Mouse (Mus musculus): ENCODE measurements at regions not wholly inside any gene's neighbourhood (a gene's known extent, or its start where the extent isn't known, plus 50 kb on each side); places are given as distances from the start of the nearest gene placed in this dataset.

DNA sequence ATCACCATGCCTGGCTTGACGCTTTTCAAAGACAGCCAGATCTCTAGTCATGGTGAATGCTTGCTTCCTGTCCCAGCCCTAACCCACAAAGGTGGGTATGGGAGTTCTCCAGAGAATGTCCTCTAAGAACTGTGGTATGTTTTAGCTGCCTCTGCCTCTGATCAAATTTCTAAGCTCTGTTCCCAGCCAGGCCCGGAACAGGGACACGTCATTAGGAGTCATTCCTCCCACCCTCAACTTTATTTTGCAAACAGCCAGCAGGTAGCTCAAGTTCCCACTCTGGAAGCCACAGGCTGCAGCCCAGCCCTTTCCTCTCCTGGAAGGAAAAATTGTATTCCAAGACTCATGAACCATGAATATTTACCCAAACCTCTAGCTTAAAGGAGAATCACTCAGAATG, 117.2 kb downstream of the Zfp36l2 start:
- DNase-seq, result no peak

DNA sequence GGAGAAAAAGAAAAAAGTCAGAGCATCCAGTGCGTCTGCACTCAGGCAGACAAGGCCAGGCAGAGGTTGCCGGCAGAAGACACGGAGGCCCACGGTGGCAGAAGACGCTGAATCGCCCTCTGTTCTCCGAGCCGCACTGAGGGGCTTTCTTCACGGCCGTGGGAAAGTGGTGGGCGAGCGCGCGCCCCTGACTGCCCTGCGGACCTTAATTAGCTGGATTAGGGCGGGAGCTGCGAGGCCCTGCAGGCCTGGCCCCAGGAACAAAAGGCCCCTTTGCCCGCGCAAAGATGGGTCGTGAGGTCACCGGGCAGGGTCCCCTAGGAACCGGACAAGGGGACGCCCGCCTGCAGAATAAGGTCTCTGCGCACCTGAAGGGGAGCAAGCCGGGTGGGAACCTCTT, 120.6 kb downstream of the Zfp36l2 start:
- DNase-seq, result no peak

DNA sequence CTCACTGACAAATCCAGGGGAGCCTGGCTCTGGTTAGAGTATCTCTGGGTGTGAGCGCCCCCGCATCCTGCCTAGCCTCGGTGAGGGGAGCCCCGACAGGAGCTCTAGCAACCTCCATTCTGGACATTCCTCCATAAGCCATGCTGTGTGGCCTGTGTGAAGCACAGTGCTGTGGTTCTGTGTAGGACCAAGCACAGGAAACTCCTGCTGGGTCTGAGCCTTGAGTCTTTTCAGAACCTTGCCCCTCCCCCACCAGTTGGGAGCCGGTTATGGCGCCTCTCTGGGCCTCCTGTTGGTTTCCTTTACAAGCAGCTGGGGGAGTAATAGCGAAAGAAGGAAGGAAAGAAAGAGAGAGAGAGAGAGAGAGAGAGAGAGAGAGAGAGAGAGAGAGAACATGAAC, 124.0 kb downstream of the Zfp36l2 start:
- DNase-seq, result no peak

DNA sequence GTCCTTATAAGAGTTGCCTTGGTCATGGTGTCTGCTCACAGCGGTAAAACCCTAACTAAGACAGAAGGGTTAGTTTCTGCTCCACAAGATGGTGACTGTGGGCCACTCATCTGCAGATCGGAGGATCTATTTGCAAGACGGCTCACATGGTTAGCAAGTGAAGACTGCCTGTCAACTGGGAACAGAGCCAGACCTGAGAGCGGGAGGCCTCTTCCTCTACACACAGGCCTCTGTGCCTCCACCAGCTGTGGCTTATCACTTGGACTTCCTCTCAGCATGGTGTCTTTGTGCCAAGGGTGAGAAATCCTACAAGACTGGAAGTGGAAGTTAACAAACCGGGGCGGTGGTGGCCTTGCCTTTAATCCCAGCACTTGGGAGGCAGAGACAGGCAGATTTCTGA, 126.1 kb downstream of the Zfp36l2 start:
- peak; percentile 49 for DNase-seq

DNA sequence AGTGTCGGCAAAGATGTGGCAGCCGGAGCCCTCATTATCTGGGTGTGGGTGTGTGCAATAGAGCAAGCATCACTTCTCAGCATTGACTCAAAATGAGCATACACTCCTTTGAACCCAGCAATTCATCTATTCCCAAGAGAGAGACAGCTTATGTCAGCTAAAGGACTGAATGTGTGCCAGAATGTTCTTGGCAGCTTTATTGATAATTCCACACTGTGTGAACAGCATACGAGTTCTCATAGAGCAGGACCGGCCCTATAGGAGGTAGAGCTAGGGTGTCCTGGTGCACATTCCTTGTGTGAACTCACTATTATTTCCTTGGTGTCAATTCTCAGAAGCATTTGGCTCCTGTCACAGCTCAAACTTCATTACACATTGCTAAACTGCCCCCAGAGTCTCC, 131.3 kb downstream of the Zfp36l2 start:
- no peak for DNase-seq

DNA sequence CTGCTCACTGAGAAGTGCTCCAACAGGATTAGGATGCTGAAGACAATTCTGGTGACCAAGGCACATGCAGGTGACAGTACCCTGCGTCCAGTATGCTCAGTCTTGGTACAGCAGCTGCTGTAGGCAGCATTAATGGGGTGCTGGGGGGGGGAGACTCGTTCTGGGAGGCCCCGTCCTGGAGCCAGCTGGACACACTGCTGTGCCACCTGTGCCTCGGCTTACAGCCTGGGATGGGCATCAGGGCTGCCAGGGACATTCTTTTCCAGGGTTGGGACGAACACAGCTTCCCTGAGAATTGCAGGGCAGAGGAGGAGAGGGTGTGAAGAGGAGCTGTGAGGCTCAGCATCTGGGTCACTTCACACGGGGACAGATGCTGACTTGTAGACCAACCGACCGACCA, 135.3 kb downstream of the Zfp36l2 start:
- no peak for DNase-seq

DNA sequence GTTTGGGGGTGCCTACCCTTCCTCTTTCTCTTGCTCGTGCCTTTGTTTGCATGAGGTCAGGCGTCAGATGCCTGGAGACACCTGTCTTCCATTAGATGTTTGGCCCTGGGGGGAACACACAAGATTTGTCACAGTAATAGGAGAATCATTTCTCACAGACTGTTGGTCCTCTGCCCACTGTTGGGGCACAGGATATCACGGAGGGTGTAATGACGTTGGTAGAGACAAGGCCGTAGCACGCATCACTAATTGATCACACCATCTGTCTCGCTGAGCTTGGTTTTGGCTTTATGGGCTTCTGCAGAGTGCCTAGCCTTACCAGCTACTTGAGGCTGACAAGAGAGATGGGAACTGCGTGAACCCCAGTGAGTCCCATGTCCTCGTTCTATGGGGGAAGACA, 136.5 kb downstream of the Zfp36l2 start:
- no peak for DNase-seq

DNA sequence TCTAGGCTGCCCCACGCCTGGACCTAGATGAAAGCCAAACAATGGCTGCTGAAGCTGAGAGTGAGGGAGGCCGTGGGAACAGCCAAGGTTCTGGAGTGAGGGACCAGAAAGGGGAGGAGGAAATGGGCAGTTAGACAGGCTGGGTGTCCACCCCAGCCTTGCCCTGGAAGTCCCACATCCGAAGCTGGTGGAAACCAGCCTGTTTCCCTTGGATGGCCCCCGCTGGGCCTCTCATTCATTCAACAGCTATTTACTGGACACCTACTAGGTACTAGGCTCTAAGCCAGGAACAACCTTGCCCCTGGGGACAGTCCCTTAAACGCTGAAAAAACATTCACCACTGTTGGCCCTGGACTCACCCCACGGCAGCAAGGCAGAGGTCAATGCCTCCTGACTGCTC, 139.2 kb downstream of the Zfp36l2 start:
- no peak for DNase-seq

DNA sequence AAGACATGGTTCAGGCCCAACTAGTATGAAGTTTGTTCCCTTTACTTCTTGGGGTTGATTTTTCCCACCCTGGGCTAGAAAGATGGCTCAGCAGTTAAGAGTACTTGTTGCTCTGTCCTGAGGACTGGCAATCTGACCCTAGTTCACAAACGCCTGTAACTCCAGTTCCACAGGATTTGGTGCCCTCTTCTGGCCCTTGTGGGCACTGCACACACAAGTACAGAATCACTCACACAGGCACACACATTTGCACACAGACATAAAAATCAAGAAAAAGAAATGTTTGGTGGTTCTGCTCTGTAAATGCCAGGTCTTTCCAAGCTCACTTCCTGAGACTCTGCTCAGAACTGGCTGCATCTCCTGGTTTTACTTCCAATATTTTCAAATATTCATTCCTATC, 140.2 kb downstream of the Zfp36l2 start:
- no peak for DNase-seq

DNA sequence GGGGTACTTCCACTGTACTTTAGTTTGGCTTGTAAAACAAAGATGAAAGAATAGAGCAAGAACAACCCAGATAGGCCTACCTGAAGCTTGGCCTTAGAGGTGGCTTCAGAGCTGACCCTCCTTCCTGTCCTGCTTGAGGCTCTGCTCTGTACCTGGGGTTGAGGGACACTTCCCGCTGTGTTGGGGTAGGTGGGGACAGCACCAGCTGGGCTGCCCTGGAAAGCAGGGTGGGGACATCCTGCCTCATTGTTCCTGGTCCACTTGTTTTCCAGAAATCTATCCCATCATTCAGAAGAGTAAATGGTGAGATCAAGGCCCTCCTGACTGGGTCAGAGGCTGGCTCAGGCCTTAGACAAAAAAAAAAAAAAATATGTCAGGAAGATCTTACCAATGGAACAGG, 141.9 kb downstream of the Zfp36l2 start:
- no peak for DNase-seq

DNA sequence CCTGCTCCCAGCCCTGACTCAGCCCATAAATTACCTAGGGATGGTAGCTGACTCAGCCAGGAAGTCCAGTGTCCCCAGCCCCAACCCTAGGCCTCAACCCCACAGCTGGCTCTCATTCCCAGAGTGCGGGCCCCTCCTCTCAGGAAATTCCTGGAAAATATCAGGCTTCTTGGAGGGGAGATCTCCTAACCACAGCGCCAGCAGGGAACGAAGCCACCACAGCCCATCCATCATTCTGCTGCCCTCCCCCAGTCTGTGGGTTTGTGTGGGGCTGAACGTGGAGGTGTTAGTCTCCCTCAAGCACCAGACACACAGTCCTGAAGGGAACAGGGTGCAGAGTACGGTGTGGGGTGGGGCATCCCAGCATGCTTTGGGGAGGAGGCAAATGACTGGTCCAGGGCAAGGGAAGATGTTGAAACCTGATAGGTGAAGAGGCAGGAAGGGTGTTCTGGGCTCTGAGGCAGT, 143.2 kb downstream of the Zfp36l2 start:
- DNase-seq, result peak; percentile 59

DNA sequence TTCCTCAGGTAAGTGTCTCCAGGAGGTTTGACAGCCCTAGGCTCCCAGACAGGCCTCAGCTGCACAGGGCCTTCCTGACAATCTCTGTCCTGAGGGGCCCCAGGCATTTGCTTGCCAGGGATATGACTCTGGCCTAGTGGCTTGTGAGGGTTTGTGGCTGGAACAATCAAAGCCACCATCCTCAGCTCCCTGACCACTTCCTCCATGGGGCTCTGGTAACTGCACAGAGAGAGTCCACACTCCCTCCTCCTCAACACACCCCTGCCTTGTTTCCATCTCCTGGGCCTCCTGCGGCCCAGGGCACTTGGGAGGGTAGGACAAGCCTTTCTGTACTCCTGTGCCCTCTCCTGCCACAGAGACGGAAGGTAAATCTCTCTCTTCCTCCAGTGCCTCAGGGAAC, 144.6 kb downstream of the Zfp36l2 start:
- no peak for DNase-seq

DNA sequence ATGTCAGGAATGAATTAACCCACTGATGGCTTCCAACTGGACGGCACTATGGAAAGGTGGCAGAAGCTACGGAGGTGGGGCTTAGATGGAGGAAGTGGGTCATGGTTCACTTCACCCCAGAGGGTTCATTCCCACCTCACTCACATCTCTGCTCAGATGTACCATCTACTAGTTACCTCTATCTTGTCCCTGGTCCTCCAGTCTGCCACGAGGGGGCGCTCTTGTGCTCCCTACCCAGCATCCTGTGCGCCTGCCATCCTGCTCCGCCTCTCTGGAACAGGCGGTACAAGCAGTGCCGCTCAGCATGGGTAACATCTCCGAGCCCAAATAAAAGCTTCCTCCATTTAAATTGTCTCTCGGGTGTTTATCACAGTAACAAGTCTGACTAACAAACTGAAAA, 148.3 kb downstream of the Zfp36l2 start:
- DNase-seq, result no peak

DNA sequence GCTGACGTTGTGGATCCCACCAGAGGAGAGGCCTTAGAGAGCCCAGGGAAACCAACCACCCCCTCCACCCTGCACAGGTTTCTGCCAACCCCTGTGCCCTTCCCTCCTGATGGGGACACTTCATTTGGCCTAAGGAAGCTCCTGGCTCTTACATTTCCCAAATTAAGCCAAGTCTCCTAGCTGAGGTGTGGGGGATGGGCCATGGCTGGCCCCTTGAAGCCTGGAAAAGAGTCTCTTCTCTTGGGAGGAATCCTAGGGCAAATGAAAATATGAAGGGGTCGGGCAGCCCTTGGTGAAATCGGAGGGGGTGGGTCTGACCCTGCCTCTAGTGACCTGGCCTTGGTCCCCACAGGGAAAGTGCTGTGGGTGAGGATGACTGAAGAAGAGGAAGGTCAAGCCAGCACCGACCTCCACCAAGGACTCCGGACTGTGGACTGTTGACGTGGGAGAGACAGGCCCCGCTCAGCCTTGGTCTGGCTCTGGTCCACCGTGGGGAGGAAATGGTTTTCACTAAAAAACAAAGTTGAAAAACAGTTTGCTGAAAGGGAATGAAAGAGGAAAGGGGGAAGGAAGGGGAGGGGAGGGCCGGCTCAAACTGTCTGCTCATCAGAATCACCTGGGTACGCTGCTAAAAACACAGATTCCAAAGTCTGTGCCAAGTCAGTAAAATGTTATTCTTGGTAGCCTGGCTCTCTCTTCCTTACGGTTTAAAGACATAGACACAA, 150.0 kb downstream of the Zfp36l2 start:
- DNase-seq, result peak; percentile 88

DNA sequence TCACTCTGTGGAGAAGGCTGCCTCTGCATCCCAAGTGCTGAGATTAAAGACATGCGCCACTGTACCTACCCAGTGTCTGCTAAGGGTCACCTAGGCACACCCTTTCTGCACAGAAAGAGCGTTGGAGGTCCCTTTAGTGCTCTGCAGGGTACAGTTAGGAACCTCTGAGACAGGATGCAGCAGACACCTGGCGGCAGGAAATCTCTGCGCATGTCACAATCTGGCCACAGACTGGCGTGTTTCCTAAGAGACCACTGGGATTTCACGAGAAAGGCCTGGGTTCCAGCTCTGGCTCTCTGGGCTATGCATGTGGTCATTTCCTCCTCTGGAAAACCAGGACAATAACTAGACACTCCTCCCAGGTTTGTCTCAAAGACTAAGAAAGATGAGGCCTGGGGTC, 151.7 kb downstream of the Zfp36l2 start:
- DNase-seq, result no peak

DNA sequence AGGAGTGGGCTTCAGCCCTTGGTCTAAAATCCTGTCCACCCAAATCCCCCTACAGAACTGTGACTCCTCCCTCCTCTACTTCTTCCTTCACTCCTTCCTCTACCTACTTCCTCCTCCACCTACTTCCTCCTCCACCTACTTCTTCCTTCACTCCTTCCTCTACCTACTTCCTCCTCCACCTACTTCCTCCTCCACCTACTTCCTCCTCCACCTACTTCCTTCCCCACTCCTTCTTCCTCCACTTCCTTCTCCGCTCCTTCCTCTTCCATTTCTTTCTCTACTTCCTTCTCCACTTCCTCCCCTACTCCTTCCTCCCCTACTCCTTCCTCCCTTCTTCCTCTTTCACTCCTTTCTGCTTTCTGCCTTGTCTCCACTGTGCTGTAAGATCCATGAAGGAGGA, 152.9 kb downstream of the Zfp36l2 start:
- no peak for DNase-seq

DNA sequence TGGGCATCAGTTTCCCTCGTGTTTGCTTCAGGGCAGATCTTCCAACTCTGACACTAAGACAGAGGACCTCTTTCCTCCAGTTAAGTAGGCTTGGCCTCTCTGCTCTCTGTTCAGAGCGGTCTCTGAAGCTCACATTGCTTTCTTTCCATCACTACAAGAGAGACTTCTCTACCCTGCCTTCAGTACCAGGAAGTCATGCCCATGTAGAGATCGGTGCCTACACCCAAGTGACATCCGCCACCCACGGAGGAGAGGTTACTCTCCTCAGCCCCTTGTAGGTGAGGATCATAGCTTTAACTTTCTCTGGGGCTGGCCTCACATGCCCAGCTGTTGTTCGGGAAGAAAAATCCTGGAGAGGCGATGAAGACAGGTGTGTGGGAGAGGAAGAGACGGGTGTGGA, 155.3 kb downstream of the Zfp36l2 start:
- no peak for DNase-seq

DNA sequence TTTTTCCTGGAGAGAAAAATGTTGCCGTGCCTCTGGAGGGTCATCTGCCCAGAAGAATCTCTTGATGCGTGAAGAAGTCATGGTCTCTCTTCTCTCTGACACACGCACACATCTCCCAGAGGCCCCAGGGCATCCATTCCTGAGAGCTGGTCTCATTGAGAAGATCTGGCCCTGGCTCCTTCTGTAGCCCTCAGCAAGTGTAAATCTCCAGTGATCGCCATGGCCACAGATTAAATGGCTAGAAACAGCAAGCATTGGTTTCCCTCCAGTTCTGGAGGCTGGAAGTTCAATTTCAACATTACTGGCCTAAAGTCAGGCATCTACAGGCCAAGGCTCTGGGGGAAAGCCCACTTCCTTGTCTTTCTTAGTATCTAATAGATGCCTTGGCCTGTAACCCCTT, 155.9 kb downstream of the Zfp36l2 start:
- no peak for DNase-seq

DNA sequence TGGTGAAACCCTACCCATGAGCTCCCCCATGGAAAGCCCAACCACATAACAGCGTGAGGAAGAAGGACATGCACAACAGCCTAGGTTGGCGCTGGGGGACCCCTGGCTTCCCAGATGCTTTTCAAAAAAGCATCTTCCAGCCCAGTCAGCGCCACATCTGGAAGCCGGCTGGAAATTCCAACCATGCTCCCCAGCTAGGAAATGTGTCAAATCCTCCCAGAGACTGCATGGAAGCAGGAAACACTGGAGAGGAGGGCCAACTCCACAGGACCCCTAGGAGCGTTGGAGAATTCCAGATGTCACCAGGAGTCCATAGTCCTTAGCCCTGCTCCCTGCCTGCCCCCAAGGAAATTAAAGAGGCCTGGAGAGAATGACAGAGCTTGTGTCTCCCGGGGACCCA, 156.4 kb downstream of the Zfp36l2 start:
- no peak for DNase-seq

DNA sequence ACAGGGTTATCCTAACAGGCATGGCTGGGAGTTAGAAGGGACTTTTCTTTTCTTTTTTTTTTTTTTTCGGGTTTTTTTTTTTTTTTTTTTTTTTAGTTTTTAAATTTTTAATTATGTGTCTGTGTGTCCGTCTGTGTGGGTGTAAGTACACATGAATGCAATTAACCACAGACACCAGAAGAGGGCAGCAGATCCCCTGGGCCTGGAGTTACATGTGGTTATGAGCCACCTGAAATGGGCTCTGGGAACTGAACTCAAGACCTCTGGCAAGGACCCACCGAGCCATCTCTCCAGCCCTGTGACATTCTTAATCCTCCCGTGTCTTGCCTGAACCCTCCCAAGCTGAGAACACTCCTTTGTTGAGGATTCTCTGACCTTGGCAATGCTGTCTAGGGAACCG, 157.0 kb downstream of the Zfp36l2 start:
- no peak for DNase-seq

DNA sequence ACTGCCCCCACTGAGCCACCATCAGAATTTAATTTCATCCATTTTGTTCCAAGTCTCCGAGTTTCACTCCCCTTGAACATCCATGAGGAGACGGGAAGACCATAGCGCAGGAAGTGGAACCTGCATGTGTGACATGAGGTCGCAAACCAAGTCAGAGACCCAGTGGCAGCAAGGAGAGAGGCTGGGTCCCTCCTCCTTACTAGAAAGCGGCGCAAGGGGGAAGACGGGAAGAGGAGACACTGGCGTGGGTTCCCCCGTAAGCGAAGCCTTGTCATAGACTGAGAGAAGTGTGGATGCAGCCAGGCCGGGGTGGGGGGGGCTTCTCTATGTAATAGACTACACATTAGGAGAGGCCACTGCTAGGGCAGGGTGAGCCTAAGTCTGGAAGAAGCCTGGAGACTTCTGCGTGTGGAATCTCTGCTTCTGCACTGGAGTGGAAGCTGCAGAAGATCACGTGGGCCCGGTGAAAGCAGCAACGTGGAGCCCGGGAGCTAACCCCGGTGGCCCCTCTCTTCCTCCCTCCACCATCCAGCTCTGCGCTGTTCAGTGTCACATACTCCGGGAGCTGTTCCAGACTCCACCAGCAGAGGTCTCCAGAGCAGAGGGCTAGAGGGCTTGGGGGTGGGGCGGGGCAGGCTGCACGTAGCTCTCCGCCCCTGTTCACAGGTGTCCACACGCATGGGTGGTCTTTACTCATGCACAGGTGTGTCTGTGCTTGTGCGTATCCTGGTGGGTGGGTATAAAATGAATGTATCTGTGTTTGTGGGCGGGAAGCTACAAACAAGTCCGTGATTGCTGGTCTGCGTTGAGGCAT, 159.4 kb downstream of the Zfp36l2 start:
- DNase-seq, result peak; percentile 58

DNA sequence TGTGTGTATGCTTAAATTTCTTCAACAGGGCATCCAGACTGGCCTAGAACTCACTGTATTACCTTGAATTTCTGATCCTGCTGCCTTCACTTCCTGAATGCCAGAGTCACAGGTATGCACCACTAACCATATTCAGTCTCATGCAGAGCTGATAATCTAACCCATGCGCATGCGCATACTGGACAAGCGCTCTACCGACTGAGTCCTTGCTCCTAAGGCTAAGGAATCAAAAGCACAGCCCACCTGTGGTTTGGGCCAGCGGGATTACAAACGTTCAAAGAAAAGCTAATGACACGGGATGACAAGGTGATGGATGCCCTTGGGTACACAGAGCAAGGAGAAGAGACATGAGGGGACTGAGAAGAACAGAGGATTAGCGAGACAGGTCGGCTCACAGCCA, 160.5 kb downstream of the Zfp36l2 start:
- no peak for DNase-seq

DNA sequence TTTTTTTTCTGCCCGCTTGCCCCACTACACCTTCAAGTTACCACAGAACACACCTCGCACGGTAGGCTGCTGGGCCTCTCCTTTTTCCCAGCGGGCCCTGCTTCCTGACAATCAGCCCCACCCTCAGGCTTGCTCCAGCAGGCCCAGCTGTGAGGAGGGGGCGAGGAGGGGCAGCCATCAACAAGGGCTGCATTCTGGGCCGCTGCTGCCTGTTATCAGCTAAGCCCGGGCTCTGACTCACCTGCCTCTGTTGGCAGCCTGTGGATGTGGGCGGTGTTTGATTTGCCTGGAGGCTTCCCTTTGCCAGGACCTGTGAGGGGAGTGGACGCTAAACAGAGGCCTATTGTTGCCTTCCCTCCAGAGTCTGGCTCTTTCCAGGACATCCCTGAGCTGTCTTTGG, 161.6 kb downstream of the Zfp36l2 start:
- no peak for DNase-seq

DNA sequence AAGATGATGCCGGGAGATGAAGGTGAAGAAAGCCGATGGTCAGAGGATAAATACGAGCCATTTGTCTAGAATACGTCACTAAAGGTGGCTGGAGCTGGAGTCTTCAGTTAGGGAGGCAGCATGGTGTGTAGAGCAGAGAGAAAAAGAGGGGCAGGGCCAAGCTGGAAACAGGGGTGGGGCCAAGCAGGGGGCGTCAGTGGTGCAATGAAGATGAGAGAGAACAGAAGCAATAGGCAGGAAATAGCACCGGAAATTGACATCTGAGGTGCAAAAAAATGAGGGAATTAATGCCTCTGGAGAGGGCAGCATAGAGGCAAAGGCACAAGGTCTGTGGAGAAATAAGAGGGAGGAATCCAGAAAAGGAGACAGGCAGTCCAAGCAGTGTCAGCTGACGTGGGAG, 165.4 kb downstream of the Zfp36l2 start:
- DNase-seq, result no peak

DNA sequence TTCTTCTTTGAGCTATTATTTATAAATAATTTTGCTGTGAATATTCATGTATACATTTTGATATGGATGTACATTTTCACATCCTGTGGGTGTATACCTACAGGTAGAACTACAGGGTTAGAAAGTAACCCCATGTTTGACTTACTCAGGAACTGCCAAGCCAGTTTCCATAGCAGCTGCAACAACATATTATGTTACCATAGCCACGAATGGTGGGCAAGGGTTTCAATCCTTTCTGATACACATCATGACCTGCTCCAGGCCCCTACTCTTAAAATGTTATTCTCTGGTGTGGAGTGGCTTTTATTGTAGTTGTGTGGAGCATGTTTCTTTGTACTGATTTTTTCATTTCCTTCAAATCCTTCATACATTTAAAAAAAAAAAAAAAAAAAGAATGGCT, 168.9 kb downstream of the Zfp36l2 start:
- DNase-seq, result no peak
